Mouse (Mus musculus) megakaryocyte, embryonic 14.5 days (primary cell): ENCODE data around the gene Llgl2.

Experiments
- FLI1 ChIP-seq: IDR thresholded peaks from 2 replicates; pipeline ENCODE4 v1.6.1; 2012; ENCODE audit warnings: low read length, inconsistent platforms, mixed read lengths
- GATA1 ChIP-seq: IDR thresholded peaks from 3 replicates; pipeline ENCODE4 v1.6.1; 2012; ENCODE audit warnings: mixed read lengths, low read length, inconsistent platforms, borderline replicate concordance

- TF ChIP-seq FLI1: no peak
- TF ChIP-seq GATA1: no peak
Measured at GRCm38 (mm10) chr11:115775821-115776665, 47.8 kb upstream of the Llgl2 start.
